Mouse (Mus musculus) embryonic fibroblast, embryonic 13.5 days (primary cell): Measurements from ENCODE around the gene Nrl. TPM values are rescaled to one million over a fixed set of nuclear protein-coding genes. Genes with fewer than 3 reads are reported as not detected.

Experiments
- H3K27ac ChIP-seq: 2 replicates; pipeline ENCODE4 v1.5.1; 2012; ENCODE audit warnings: low read length, control low read depth, inconsistent platforms; ENCODE audit not compliant: insufficient read depth
- H3K4me1 ChIP-seq: 2 replicates; pipeline ENCODE4 v1.6.1; 2011; ENCODE audit warnings: low read length; ENCODE audit not compliant: control insufficient read depth, insufficient read depth
- H3K4me3 ChIP-seq: 2 replicates; pipeline ENCODE4 v1.5.1; 2011; ENCODE audit warnings: mild to moderate bottlenecking, control low read depth, low read length; ENCODE audit not compliant: insufficient read depth
- CTCF ChIP-seq: IDR thresholded peaks from 2 replicates; pipeline ENCODE4 v1.5.1; 2011; ENCODE audit warnings: mild to moderate bottlenecking, control low read depth, low read length, moderate library complexity, borderline replicate concordance; ENCODE audit not compliant: insufficient read depth
- POLR2A ChIP-seq: IDR thresholded peaks from 2 replicates; pipeline ENCODE4 v1.6.1; 2011; ENCODE audit warnings: low read depth, mild to moderate bottlenecking, control low read depth, low read length, moderate library complexity
- polyA plus RNA-seq: library from polyadenylated mRNA; stranded (reverse); fragments of >200 nt; gene quantifications from 2 replicates; pipeline ENCODE4 v1.2.4, GENCODE M21; 2011; ENCODE audit warnings: low read depth; ENCODE audit not compliant: missing spikeins, insufficient read length

Nrl gene
- polyA plus RNA-seq, 1 experiment: not detected

GRCm38 (mm10) chr14:55492103-55492502 lies 32.7 kb downstream of the Nrl start:
- Histone ChIP-seq H3K4me3 (no peak overlapping the region), H3K4me1 (no peaks in the 10 kb centered on the region), H3K27ac (no peak overlapping the region)
- TF ChIP-seq POLR2A: no peak
- no peak for TF ChIP-seq CTCF

DNA sequence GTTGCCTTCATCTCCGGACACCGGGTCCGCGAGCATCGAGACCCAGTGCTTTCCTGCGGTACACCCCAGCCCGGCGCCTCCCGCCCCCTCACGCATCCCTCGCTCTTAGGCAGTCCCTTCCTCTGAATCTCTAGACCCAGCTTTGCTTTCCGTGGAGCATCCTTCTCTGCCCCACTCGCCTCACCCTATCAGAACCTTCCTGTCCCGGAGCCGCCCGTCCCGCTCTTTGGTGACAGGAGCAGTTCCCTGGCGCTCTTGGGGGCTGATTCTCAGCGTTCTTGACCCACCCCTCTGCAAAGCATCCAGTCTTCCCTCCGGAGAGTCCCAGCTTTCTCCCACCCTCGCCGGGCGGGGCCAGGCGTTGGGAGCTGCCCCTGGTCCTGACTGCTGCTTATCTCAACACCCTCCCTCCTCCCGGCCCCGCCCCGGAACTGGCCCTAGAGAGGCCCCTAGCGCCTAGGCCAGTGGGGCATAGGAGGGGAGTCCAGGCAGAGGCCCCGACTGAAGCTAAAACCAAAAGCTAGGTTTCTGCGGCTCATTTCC lies 33.4 kb downstream of the Nrl start:
- H3K27ac ChIP-seq: no peak overlapping the region
- no peak for TF ChIP-seq POLR2A
- no peak for TF ChIP-seq CTCF
- no peaks in the 10 kb centered on the region for H3K4me1 ChIP-seq
- H3K4me3 ChIP-seq: peak overlapping the region; percentile 55

DNA sequence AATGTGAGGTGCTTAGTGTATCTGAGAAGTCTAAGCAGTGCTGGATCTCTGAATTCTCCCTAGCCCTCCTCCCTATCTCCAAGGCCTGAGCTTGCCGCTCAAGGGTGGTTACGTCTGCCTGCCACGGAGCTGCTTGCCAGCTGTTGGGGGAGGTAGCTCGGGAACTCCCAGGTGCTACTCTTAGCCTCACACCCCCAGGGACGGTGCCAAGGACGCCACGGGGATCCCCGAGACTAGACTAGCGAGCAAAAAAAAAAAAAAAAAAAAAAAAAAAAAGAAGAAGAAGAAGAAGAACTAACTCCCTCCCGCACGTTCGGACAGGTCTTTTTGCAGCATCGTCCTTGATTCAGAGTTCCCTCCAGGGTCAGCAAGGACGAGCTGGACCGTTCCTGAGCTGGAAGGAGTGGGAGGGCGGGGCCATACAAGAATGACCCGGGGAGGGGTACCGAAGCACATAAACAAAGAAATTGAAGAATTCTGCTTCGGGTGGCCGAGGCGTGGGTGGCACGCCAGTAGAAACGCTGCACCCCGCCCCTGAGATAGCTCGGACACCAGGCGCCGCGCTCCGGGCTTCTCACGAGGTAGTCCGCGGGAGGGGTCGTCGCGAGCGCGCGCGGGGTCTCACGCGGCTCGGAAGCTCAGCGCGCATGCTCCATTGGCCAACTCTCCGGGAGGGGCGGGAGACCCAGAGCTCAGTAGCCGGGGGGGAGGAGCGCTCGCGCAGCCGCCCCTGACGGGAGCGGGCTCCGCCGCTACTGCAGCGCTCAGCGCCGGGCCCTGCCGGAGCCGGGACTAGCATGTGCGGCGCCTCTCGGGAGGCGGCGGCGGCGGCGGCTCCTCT lies 34.2 kb downstream of the Nrl start, which contains the start of gene Carmil3:
Gene Carmil3, plus strand, starts transcription at position 291 of the 841 bp plus-strand sequence.
- no peak for TF ChIP-seq CTCF
- TF ChIP-seq POLR2A: no peak
- H3K27ac ChIP-seq: no peak within 1 kb of the TSS
- H3K4me1 ChIP-seq: no peaks in the 10 kb centered on the region
- H3K4me3 ChIP-seq: peak within 1 kb of the TSS; percentile 55

GRCm38 (mm10) chr14:55486836-55487235 lies 37.9 kb downstream of the Nrl start:
- H3K4me3 ChIP-seq: no peak overlapping the region
- no peak overlapping the region for H3K27ac ChIP-seq
- TF ChIP-seq POLR2A: no peak
- TF ChIP-seq CTCF: no peak
- H3K4me1 ChIP-seq: no peaks in the 10 kb centered on the region

DNA sequence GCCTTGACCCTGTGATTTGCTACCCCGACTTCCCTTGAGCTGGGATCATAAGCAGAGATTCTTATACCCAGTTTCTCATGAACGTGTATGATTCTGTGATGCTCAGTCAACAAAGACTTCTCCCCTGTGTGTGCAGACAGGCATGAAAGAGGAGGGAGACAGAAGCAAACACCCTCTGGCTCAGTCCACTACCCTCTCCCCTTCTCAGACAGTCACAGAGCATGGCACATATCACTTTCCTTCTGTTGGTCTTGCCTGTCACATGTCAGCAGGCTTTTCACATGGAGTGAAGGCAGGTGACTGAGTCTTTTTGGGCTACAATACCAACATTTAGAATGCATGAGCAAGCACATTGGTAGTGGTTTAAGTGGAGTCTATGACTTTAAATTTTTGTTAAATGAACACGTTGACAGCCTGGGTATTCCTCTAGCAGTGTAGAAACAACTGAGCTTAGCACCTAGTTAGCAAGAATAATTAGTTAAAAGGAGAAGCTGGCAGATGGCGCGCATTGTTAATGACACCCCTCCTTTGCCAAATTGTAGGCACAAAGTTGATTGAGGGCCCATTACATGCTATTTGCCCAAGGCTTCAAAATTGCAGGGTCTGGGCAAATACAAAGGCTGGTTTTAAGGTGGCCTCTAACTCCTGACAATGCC lies 40.2 kb downstream of the Nrl start:
- H3K4me3 ChIP-seq: no peak overlapping the region
- H3K4me1 ChIP-seq: no peaks in the 10 kb centered on the region
- TF ChIP-seq POLR2A (no peak), CTCF (no peak)
- no peak overlapping the region for H3K27ac ChIP-seq

DNA sequence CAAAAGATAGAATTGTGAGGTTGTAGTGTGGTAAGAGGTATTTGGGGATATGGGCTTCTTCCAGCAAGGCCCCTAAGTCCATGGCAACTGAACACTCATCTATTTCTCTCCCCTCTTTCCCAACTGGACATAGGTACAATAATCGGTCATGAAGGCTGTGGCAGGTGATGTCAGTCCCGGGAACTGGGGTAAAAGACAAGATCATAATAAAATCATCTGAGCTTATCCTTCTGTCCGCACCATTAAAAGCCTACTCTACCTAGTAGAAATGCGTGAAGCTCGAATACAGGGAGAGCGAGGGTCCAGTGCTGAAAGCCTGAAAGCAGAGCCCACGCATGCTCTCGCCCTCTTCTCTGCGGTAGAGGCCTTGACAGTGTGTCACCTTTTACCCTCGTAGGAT lies 45.2 kb downstream of the Nrl start:
- Histone ChIP-seq H3K4me3 (no peak overlapping the region), H3K27ac (no peak overlapping the region), H3K4me1 (peaks cover 5% of the 10 kb centered on the region)
- TF ChIP-seq CTCF: no peak
- TF ChIP-seq POLR2A: no peak

- peak within 1 kb of the TSS; percentile 74 for H3K4me3 ChIP-seq
- TF ChIP-seq POLR2A (peak; percentile 88), CTCF (0 out of 2 replicates have a peak, but pooled peaks have one; percentile 25)
- peaks cover 5% of the 10 kb centered on the region for H3K4me1 ChIP-seq
- peak within 1 kb of the TSS; percentile 79 for H3K27ac ChIP-seq
Measured at GRCm38 (mm10) chr14:55478651-55479599, 45.9 kb downstream of the Nrl start, which contains the start of gene Dhrs4. Dhrs4 (plus strand) TSS chr14:55478758.

DNA sequence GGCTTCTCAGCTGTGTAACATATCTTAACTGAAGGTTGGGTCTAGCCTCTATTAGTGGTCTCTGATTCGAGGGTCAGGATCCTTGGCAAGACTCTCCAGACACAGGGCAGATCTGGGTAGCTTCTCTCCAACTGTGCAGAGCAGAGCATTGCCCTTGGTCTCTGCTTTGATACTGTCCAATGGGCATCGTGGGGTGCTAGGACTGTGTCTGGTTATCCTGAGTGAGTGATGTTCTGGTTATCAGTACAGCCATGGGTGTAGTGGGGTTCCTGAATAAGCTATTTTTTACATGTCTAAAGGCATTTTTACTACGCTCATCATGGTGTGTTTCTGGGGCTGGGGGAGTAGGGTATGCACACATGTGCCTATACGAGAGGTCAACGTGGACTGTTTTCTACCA lies 47.0 kb downstream of the Nrl start:
- Histone ChIP-seq H3K27ac (no peak overlapping the region), H3K4me3 (no peak overlapping the region), H3K4me1 (peaks cover 5% of the 10 kb centered on the region)
- no peak for TF ChIP-seq CTCF
- no peak for TF ChIP-seq POLR2A

- H3K4me3 ChIP-seq: no peak overlapping the region
- no peak overlapping the region for H3K27ac ChIP-seq
- H3K4me1 ChIP-seq: peaks cover 5% of the 10 kb centered on the region
- TF ChIP-seq POLR2A: no peak
- TF ChIP-seq CTCF: no peak
Measured at GRCm38 (mm10) chr14:55477421-55477820, 47.4 kb downstream of the Nrl start.
